Mouse (Mus musculus) ES-E14 (cell line): ENCODE results near the gene St7.

ENCODE experiments used
- CHD2 ChIP-seq: IDR thresholded peaks from 2 replicates; pipeline ENCODE4 v1.6.1; 2014; ENCODE audit warnings: mild to moderate bottlenecking, low read depth, low read length, inconsistent platforms
- HCFC1 ChIP-seq: IDR thresholded peaks from 2 replicates; pipeline ENCODE4 v1.6.1; 2012; ENCODE audit warnings: low read length, inconsistent platforms, borderline replicate concordance; ENCODE audit not compliant: insufficient read depth
- MAFK ChIP-seq: IDR thresholded peaks from 2 replicates; pipeline ENCODE4 v1.6.1; 2014; ENCODE audit warnings: mild to moderate bottlenecking, low read depth, low read length, inconsistent platforms; ENCODE audit not compliant: insufficient read depth
- ZNF384 ChIP-seq: IDR thresholded peaks from 2 replicates; pipeline ENCODE4 v1.6.1; 2012; ENCODE audit warnings: low read depth, low read length, inconsistent platforms

DNA sequence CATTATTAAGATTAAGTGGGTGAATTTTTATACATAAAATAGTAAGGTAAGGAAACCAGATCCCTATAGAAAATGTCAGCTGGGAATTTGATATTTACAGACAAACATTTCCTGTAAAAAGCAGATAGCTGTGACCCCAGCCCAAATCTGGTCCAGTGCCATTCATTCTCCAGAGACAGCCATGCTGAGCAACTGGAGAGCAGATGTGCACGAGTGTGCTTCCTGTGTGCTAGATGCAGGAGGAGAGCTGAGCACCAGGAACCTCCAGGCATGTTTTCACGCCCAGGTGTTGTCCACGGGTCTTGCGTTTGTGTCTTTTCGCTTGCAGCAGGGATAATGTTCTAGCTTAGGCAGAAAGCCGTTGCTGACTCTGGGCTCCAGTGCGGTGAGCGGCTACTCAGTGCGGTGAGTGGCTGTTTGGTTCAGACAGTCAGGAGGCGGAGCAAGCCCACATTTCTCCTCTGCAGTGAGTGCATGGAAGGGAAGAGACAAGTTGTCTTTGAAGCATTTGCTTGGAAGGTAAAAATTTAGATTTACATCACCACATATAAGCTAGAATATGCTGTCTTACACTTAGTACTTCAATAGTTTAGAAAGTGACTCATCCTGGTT is 231.3 kb downstream of the St7 start:
- TF ChIP-seq HCFC1 (no peak), MAFK (no peak), CHD2 (no peak), ZNF384 (no peak)
